Mouse (Mus musculus) heart, adult 9 months (tissue): ENCODE results near the gene Lpin2.

Source experiments
- DNase-seq, 2 experiments: peaks; one replicate each; pipeline ENCODE4 v3.0.0; 2022; ENCODE audit warnings: low spot score in 2 of 2

The Lpin2 gene

GRCm38 (mm10) chr17:71202136-71202535, 19.8 kb downstream of the Lpin2 start:
- DNase-seq: no peak

GRCm38 (mm10) chr17:71203998-71204808, 21.8 kb downstream of the Lpin2 start:
- DNase-seq: no peak

- no peak for DNase-seq
These were observed 22.4 kb downstream of the Lpin2 start for GRCm38 (mm10) chr17:71204809-71205091.

- DNase-seq: no peak
These were observed 24.0 kb downstream of the Lpin2 start for GRCm38 (mm10) chr17:71206136-71206893.

- DNase-seq: no peak
These were observed 24.9 kb downstream of the Lpin2 start for GRCm38 (mm10) chr17:71207268-71207667.

GRCm38 (mm10) chr17:71208376-71208775, 26.0 kb downstream of the Lpin2 start:
- no peak for DNase-seq

GRCm38 (mm10) chr17:71208921-71209320, 26.6 kb downstream of the Lpin2 start:
- no peak for DNase-seq

GRCm38 (mm10) chr17:71209936-71210335, 27.6 kb downstream of the Lpin2 start:
- DNase-seq: no peak

- no peak for DNase-seq
These were observed 29.7 kb downstream of the Lpin2 start for GRCm38 (mm10) chr17:71211962-71212646.

- DNase-seq: no peak
These were observed 31.3 kb downstream of the Lpin2 start for GRCm38 (mm10) chr17:71213666-71214065.

GRCm38 (mm10) chr17:71214514-71215240, 32.3 kb downstream of the Lpin2 start:
- DNase-seq: no peak

GRCm38 (mm10) chr17:71215241-71215839, 33.0 kb downstream of the Lpin2 start:
- no peak for DNase-seq

- no peak for DNase-seq
These were observed 33.9 kb downstream of the Lpin2 start for GRCm38 (mm10) chr17:71216263-71216662.

GRCm38 (mm10) chr17:71217111-71217685, 34.8 kb downstream of the Lpin2 start:
- no peak for DNase-seq

GRCm38 (mm10) chr17:71221383-71221782, 39.0 kb downstream of the Lpin2 start:
- DNase-seq: no peak

GRCm38 (mm10) chr17:71223676-71224075, 41.3 kb downstream of the Lpin2 start:
- no peak for DNase-seq

GRCm38 (mm10) chr17:71224521-71224920, 42.2 kb downstream of the Lpin2 start:
- no peak for DNase-seq

GRCm38 (mm10) chr17:71225091-71225490, 42.7 kb downstream of the Lpin2 start:
- DNase-seq: no peak

GRCm38 (mm10) chr17:71227128-71227895, 45.0 kb downstream of the Lpin2 start:
- DNase-seq: no peak

GRCm38 (mm10) chr17:71228651-71229050, 46.3 kb downstream of the Lpin2 start:
- no peak for DNase-seq
